Mouse (Mus musculus) heart, adult 18-20 months (tissue): ENCODE measurements around the gene Ndrg4. TPM values are rescaled to one million over a fixed set of nuclear protein-coding genes. Genes with fewer than 3 reads are reported as not detected.

Source experiments
- DNase-seq, 2 experiments: peaks; one replicate each; pipeline ENCODE4 v3.0.0; 2021 to 2022; ENCODE audit warnings: mixed read lengths in 1 of 2
- microRNA-seq, 2 experiments: library from miRNA; unstranded; fragments of <30 nt; microRNA quantifications; one replicate each; pipeline ENCODE4 v1.2.0; 2022
- total RNA-seq, 2 experiments: library from RNA; stranded (reverse); gene quantifications; 2 replicates each; pipeline ENCODE4 v1.2.3; 2021

Ndrg4 gene
- total RNA-seq, 2 experiments from 2014 or later: 144 to 150 TPM

GRCm38 (mm10) chr8:95716546-95717335, 40.0 kb downstream of the Ndrg4 start:
- DNase-seq: no peak

- no peak for DNase-seq
Observed at GRCm38 (mm10) chr8:95727625-95728024, 50.8 kb downstream of the Ndrg4 start.

GRCm38 (mm10) chr8:95738596-95738995, 61.8 kb downstream of the Ndrg4 start:
- no peak for DNase-seq

- DNase-seq: no peak
Observed at GRCm38 (mm10) chr8:95741732-95742131, 65.0 kb downstream of the Ndrg4 start.

GRCm38 (mm10) chr8:95748028-95748427, 71.2 kb downstream of the Ndrg4 start:
- DNase-seq: no peak

GRCm38 (mm10) chr8:95751924-95752323, 75.1 kb downstream of the Ndrg4 start:
- no peak for DNase-seq

- no peak for DNase-seq
Observed at GRCm38 (mm10) chr8:95760323-95760722, 83.5 kb downstream of the Ndrg4 start.

- DNase-seq: no peak
Observed at GRCm38 (mm10) chr8:95764133-95764532, 87.4 kb downstream of the Ndrg4 start.

Small RNA genes lying within 50 kb of the gene (microRNA-seq; reads per million reads assigned to microRNA genes)
- gene Mir7073: 0 to 0.27 reads per million in 2 experiments

Other genes with a start within 250 kb of the Ndrg4 start
- 10 to 100 TPM; 17.5 to 25.3 TPM for gene Cfap20, start 242.1 kb upstream of the Ndrg4 start, total RNA-seq
- 10 to 100 TPM; 30.2 to 34.7 TPM for gene Csnk2a2, start 186.9 kb upstream of the Ndrg4 start, total RNA-seq
- under 1 TPM in 1 of 2 experiments, not detected in 1; 0.23 TPM for gene Ccdc113, start 142.9 kb upstream of the Ndrg4 start, total RNA-seq
- gene Prss54, start 100.6 kb upstream of the Ndrg4 start, total RNA-seq: not detected
- 1 to 10 TPM in 1 of 2 experiments, under 1 TPM in 1; 0.97 to 1.2 TPM for gene Gins3, start 43.5 kb upstream of the Ndrg4 start, total RNA-seq
- 10 to 100 TPM; 15.8 to 21.0 TPM for gene Setd6, start 38.9 kb downstream of the Ndrg4 start, total RNA-seq
- 100 to 1,000 TPM in 1 of 2 experiments, 10 to 100 TPM in 1; 99.8 to 110 TPM for gene Cnot1, start 130.5 kb downstream of the Ndrg4 start, total RNA-seq
- gene Sap18b, start 148.4 kb downstream of the Ndrg4 start, total RNA-seq: 10 to 100 TPM; 90.8 to 97.5 TPM
- 10 to 100 TPM; 10.7 to 11.3 TPM for gene Slc38a7, start 176.6 kb downstream of the Ndrg4 start, total RNA-seq
- 100 to 1,000 TPM; 729 to 736 TPM for gene Got2, start 211.6 kb downstream of the Ndrg4 start, total RNA-seq